Mouse (Mus musculus): ENCODE measurements around the gene Plekhm3. TPM values are rescaled to one million over a fixed set of nuclear protein-coding genes. Genes with fewer than 3 reads are reported as not detected.
A peak's percentile ranks its signal among the peaks of the same experiment; 100 is the strongest.

Gene Plekhm3
- polyA plus RNA-seq, 1 experiment from 2014 or later, result 8.4 TPM

DNA sequence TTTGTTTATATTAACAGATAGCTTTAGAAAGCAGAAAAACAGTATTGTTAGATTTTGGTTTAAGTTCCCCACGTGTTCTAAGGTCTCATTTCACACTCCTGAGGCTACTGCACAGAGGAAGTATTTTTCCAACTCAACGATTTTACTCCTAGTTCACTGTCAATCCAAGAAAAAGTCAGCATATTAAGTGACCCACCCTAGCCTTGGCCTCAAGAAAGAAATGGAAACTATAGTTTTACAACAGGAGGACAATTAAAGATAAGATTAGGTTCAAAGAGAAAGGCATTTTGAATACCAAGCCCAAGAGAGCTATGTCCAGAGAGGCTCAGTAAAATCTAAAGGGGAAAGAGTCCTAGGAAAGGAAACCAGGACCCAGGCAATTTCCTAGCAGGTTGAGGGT lies 125.1 kb downstream of the Plekhm3 start:
- no peaks in the 10 kb centered on the region for H3K9me3 ChIP-seq (ENCODE audit: control insufficient read depth, low read length)
- 49% methylated on average over 2 of the region's 2 CpGs for WGBS

DNA sequence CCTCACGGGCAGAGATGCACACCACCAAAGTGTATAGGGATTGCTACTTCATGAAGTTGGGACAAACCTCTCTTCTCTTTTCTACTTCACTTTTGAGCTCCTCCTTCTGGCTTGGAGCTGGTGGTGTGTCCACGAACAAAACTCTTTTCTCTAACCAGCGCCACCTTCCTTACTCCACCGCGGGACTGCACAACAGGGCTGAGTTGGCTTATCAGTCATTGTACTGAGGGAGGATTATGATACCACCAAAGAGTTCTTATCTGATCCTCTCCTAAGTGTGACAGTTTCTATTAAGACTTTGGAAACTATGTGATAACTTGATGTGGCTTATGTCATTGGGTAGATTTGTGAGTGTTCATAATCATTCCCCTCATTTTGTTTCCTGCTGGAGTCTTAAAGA lies 129.2 kb downstream of the Plekhm3 start:
- Histone ChIP-seq H3K9ac (ENCODE audit: low read length) (no peak overlapping the region), H3K9me3 (ENCODE audit: control insufficient read depth, low read length) (no peaks in the 10 kb centered on the region), H3K4me3 (ENCODE audit: control insufficient read depth in 1 of 2, insufficient read depth in 1 of 2, low read depth in 1 of 2, low read length in 2 of 2) (no peak overlapping the region), H3K4me2 (ENCODE audit: low read length) (no peak overlapping the region), H3K27ac (replicated peaks in 1 of 2; ENCODE audit: control insufficient read depth in 1 of 2, insufficient read depth in 1 of 2, low read depth in 2 of 2, low read length in 2 of 2) (no peak overlapping the region), H3K36me3 (ENCODE audit: control insufficient read depth, insufficient read depth, low read length) (no peaks in the 10 kb centered on the region), H3K27me3 (ENCODE audit: control insufficient read depth, insufficient read depth, low read length) (no peaks in the 10 kb centered on the region), H3K4me1 (ENCODE audit: control insufficient read depth in 2 of 2, insufficient read depth in 2 of 2, low read length in 2 of 2) (no peaks in the 10 kb centered on the region; a peak in 1 of 4 replicates)
- WGBS, result 81% methylated on average over 5 of the region's 5 CpGs
- no peak for ATAC-seq (ENCODE audit: insufficient number of reproducible peaks, insufficient read depth, low FRiP score, low read depth)

More for the DNA sequence above, 125.1 kb downstream of the Plekhm3 start:
- Histone ChIP-seq H3K4me1 (ENCODE audit: control insufficient read depth in 2 of 2, insufficient read depth in 2 of 2, low read length in 2 of 2) (no peaks in the 10 kb centered on the region; a peak in 1 of 4 replicates), H3K4me2 (ENCODE audit: low read length) (no peak overlapping the region), H3K27ac (replicated peaks in 1 of 2; ENCODE audit: control insufficient read depth in 1 of 2, insufficient read depth in 1 of 2, low read depth in 2 of 2, low read length in 2 of 2) (no peak overlapping the region), H3K4me3 (ENCODE audit: control insufficient read depth in 1 of 2, insufficient read depth in 1 of 2, low read depth in 1 of 2, low read length in 2 of 2) (no peak overlapping the region), H3K9ac (ENCODE audit: low read length) (no peak overlapping the region), H3K36me3 (ENCODE audit: control insufficient read depth, insufficient read depth, low read length) (no peaks in the 10 kb centered on the region), H3K27me3 (ENCODE audit: control insufficient read depth, insufficient read depth, low read length) (no peaks in the 10 kb centered on the region)
- no peak for ATAC-seq (ENCODE audit: insufficient number of reproducible peaks, insufficient read depth, low FRiP score, low read depth)

DNA sequence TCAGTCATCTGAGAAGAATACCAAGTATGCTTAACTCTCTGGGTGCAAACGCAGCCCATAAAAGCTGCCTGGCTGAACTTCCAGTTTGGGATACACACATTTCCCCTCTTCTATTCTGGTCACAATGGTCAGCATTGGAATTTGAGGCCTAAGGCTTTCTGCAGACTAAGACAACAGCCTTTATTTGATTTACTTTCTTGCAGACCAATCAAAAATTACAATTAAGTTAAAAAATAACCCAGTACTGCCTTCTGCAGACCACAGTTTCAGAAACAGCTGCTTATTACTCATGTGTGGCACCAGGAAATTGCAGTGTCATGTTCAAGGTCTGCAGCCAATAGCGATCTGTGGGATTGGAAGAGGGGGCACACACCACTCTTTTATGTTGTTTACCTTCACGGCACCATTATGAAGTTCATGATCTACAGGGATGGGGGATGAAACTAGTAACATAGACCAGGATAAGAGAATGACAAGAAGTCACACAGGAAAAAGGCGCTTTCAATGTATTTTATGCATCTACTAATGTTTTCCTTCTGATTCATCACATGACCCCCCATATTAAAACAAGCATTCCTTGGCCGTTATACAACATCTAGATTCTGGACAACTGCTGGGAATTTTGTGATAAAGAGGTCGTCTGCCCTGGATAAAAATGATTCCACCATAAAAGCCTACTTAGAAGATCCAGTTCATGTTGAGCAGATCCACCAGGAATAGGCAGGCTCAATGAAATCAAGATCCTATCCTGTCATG lies 130.1 kb downstream of the Plekhm3 start:
- Histone ChIP-seq H3K4me3 (ENCODE audit: control insufficient read depth in 1 of 2, insufficient read depth in 1 of 2, low read depth in 1 of 2, low read length in 2 of 2) (no peak overlapping the region), H3K27me3 (ENCODE audit: control insufficient read depth, insufficient read depth, low read length) (no peaks in the 10 kb centered on the region), H3K27ac (replicated peaks in 1 of 2; ENCODE audit: control insufficient read depth in 1 of 2, insufficient read depth in 1 of 2, low read depth in 2 of 2, low read length in 2 of 2) (no peak overlapping the region), H3K36me3 (ENCODE audit: control insufficient read depth, insufficient read depth, low read length) (no peaks in the 10 kb centered on the region), H3K4me2 (ENCODE audit: low read length) (no peak overlapping the region), H3K9ac (ENCODE audit: low read length) (no peak overlapping the region), H3K9me3 (ENCODE audit: control insufficient read depth, low read length) (no peaks in the 10 kb centered on the region), H3K4me1 (ENCODE audit: control insufficient read depth in 2 of 2, insufficient read depth in 2 of 2, low read length in 2 of 2) (no peaks in the 10 kb centered on the region)
- no peak for ATAC-seq (ENCODE audit: insufficient number of reproducible peaks, insufficient read depth, low FRiP score, low read depth)
- WGBS, result 69% methylated on average over 6 of the region's 6 CpGs

DNA sequence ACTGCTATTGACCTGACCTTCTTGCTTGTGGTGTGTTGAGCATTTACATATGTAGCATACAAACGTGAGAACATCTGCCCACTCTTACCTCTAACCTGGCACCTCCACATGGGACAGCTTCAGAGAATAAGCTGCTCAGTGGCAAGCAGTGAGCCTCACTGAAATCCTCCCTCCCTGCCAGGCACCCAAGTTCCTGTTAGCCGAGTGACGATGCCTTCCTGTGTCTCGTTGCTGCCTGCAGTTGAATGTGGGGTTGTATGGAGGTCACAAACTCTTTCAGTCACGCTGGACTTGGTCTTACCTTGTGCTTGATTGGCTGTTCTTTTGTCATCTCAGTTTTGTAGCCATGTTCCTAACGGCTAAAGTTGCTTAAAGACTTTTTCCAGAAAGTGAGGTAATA lies 133.1 kb downstream of the Plekhm3 start:
- Histone ChIP-seq H3K4me1 (ENCODE audit: control insufficient read depth in 2 of 2, insufficient read depth in 2 of 2, low read length in 2 of 2) (no peaks in the 10 kb centered on the region), H3K9ac (ENCODE audit: low read length) (no peak overlapping the region), H3K27ac (replicated peaks in 1 of 2; ENCODE audit: control insufficient read depth in 1 of 2, insufficient read depth in 1 of 2, low read depth in 2 of 2, low read length in 2 of 2) (no peak overlapping the region), H3K27me3 (ENCODE audit: control insufficient read depth, insufficient read depth, low read length) (no peaks in the 10 kb centered on the region), H3K36me3 (ENCODE audit: control insufficient read depth, insufficient read depth, low read length) (no peaks in the 10 kb centered on the region), H3K4me3 (ENCODE audit: control insufficient read depth in 1 of 2, insufficient read depth in 1 of 2, low read depth in 1 of 2, low read length in 2 of 2) (no peak overlapping the region), H3K4me2 (ENCODE audit: low read length) (no peak overlapping the region), H3K9me3 (ENCODE audit: control insufficient read depth, low read length) (no peaks in the 10 kb centered on the region)
- WGBS, result 46% methylated on average over 6 of the region's 6 CpGs
- ATAC-seq (ENCODE audit: insufficient number of reproducible peaks, insufficient read depth, low FRiP score, low read depth), result no peak

DNA sequence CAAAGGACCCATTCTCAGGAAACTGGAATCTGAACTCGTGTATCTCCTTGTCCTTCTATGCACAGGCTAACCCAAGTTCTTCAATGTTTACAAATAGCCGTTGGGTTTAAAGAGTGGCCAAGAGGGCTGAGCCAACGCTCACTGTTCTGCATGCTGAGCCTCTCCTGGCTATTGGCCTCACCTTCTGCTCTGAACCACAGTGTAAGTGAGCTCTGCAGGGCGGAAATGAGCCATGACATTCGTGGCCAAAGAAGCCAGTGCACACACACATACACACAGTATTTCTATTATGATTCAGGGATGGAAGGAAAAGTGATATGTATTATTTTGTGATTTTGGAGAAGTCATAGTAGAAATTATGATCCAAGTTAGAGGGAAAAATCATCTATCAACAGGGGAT lies 138.9 kb downstream of the Plekhm3 start:
- H3K27ac ChIP-seq (replicated peaks in 1 of 2; ENCODE audit: control insufficient read depth in 1 of 2, insufficient read depth in 1 of 2, low read depth in 2 of 2, low read length in 2 of 2), result no peak overlapping the region
- no peak overlapping the region for H3K9ac ChIP-seq (ENCODE audit: low read length)
- 83% methylated on average over 5 of the region's 5 CpGs for WGBS
- no peaks in the 10 kb centered on the region for H3K27me3 ChIP-seq (ENCODE audit: control insufficient read depth, insufficient read depth, low read length)
- H3K9me3 ChIP-seq (ENCODE audit: control insufficient read depth, low read length), result no peaks in the 10 kb centered on the region
- no peak overlapping the region for H3K4me3 ChIP-seq (ENCODE audit: control insufficient read depth in 1 of 2, insufficient read depth in 1 of 2, low read depth in 1 of 2, low read length in 2 of 2)
- no peak overlapping the region for H3K4me2 ChIP-seq (ENCODE audit: low read length)
- peaks cover 4% of the 10 kb centered on the region in 2 experiments; a peak in 3 of 4 replicates for H3K4me1 ChIP-seq (ENCODE audit: control insufficient read depth in 2 of 2, insufficient read depth in 2 of 2, low read length in 2 of 2)
- ATAC-seq (ENCODE audit: insufficient number of reproducible peaks, insufficient read depth, low FRiP score, low read depth), result no peak
- H3K36me3 ChIP-seq (ENCODE audit: control insufficient read depth, insufficient read depth, low read length), result no peaks in the 10 kb centered on the region

DNA sequence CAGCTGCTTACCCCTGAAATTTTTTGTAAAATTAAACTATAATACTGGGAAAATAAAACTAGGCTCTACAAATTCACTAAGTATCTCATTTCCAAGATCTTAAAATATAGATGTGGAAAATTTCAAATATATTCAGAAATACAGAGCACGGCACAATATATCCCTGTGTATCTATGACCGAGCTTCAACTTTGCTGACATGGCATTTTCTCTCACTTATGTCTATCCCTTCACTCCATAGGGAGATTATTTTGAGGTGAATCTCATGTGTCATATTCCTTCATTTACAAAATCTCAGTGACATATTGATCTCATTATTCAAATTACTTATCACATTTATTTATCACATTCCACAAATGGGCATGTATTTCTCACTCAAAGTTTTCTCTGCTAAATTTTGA lies 143.4 kb downstream of the Plekhm3 start:
- Histone ChIP-seq H3K27me3 (ENCODE audit: control insufficient read depth, insufficient read depth, low read length) (no peaks in the 10 kb centered on the region), H3K36me3 (ENCODE audit: control insufficient read depth, insufficient read depth, low read length) (no peaks in the 10 kb centered on the region), H3K4me2 (ENCODE audit: low read length) (no peak overlapping the region), H3K9me3 (ENCODE audit: control insufficient read depth, low read length) (no peaks in the 10 kb centered on the region), H3K9ac (ENCODE audit: low read length) (no peak overlapping the region), H3K27ac (replicated peaks in 1 of 2; ENCODE audit: control insufficient read depth in 1 of 2, insufficient read depth in 1 of 2, low read depth in 2 of 2, low read length in 2 of 2) (no peak overlapping the region), H3K4me1 (ENCODE audit: control insufficient read depth in 2 of 2, insufficient read depth in 2 of 2, low read length in 2 of 2) (peaks cover 7 to 16% of the 10 kb centered on the region in 2 experiments), H3K4me3 (ENCODE audit: control insufficient read depth in 1 of 2, insufficient read depth in 1 of 2, low read depth in 1 of 2, low read length in 2 of 2) (no peak overlapping the region)
- ATAC-seq (ENCODE audit: insufficient number of reproducible peaks, insufficient read depth, low FRiP score, low read depth), result no peak
- 92% methylated on average over 2 of the region's 2 CpGs for WGBS

DNA sequence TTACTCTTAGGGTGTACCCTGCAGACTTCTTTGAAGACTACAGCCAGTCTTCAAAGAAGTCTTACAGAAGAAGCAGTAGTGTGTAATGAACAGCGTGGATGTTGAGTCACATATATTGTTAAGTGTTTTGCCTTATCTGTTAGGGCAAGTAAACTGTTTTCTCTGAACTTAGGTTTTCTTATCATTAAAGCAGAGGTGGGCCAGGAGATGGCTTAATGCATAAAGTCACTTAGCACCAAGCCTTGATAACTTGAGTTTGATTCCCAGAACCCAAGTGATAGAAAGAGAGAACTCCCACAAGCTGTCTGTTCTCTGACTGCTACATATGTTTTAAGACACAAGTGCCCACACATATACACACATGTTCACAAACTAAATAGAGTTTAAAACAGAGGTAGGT lies 144.7 kb downstream of the Plekhm3 start:
- H3K4me3 ChIP-seq (ENCODE audit: control insufficient read depth in 1 of 2, insufficient read depth in 1 of 2, low read depth in 1 of 2, low read length in 2 of 2), result no peak overlapping the region
- H3K36me3 ChIP-seq (ENCODE audit: control insufficient read depth, insufficient read depth, low read length), result no peaks in the 10 kb centered on the region
- H3K27ac ChIP-seq (replicated peaks in 1 of 2; ENCODE audit: control insufficient read depth in 1 of 2, insufficient read depth in 1 of 2, low read depth in 2 of 2, low read length in 2 of 2), result no peak overlapping the region
- peaks cover 7 to 16% of the 10 kb centered on the region in 2 experiments for H3K4me1 ChIP-seq (ENCODE audit: control insufficient read depth in 2 of 2, insufficient read depth in 2 of 2, low read length in 2 of 2)
- no peak overlapping the region for H3K4me2 ChIP-seq (ENCODE audit: low read length)
- ATAC-seq (ENCODE audit: insufficient number of reproducible peaks, insufficient read depth, low FRiP score, low read depth), result no peak
- no peak overlapping the region for H3K9ac ChIP-seq (ENCODE audit: low read length)
- H3K27me3 ChIP-seq (ENCODE audit: control insufficient read depth, insufficient read depth, low read length), result no peaks in the 10 kb centered on the region
- 86% methylated on average over 1 of the region's 1 CpGs for WGBS
- no peaks in the 10 kb centered on the region for H3K9me3 ChIP-seq (ENCODE audit: control insufficient read depth, low read length)

DNA sequence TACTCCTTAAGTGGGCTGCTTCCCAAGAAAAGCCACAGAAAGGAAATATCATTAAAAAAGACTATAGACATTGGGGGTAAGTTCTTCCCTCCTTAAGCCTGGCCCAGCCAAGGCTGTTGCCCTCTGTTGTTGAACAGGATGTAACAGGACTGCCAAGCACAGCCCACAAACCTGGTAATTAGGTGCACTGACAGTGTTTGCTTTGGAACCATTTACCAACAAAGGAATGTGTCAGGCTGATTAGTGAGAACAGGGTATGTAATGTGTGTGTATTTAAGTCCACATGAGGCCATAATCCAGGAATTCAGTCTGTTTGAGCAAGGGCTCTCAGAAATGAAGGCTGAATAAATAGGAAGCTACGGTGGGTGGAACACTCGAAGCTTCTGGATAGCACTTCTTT lies 147.5 kb downstream of the Plekhm3 start:
- H3K4me2 ChIP-seq (ENCODE audit: low read length), result no peak overlapping the region
- no peak overlapping the region for H3K4me3 ChIP-seq (ENCODE audit: control insufficient read depth in 1 of 2, insufficient read depth in 1 of 2, low read depth in 1 of 2, low read length in 2 of 2)
- no peaks in the 10 kb centered on the region for H3K27me3 ChIP-seq (ENCODE audit: control insufficient read depth, insufficient read depth, low read length)
- H3K9ac ChIP-seq (ENCODE audit: low read length), result no peak overlapping the region
- H3K4me1 ChIP-seq (ENCODE audit: control insufficient read depth in 2 of 2, insufficient read depth in 2 of 2, low read length in 2 of 2), result peaks cover 4 to 16% of the 10 kb centered on the region in 2 experiments
- no peaks in the 10 kb centered on the region for H3K36me3 ChIP-seq (ENCODE audit: control insufficient read depth, insufficient read depth, low read length)
- H3K9me3 ChIP-seq (ENCODE audit: control insufficient read depth, low read length), result no peaks in the 10 kb centered on the region
- peak overlapping the region; percentile 43 to 71; a peak in 3 of 4 replicates for H3K27ac ChIP-seq (replicated peaks in 1 of 2; ENCODE audit: control insufficient read depth in 1 of 2, insufficient read depth in 1 of 2, low read depth in 2 of 2, low read length in 2 of 2)
- peak; percentile 56 for ATAC-seq (ENCODE audit: insufficient number of reproducible peaks, insufficient read depth, low FRiP score, low read depth)
- 16% methylated on average over 2 of the region's 2 CpGs for WGBS
